Mouse (Mus musculus) layer of hippocampus, postnatal 14 days (tissue): ENCODE results near the gene Mapk10. TPM values are rescaled to one million over a fixed set of nuclear protein-coding genes. Genes with fewer than 3 reads are reported as not detected.

Experiments used
- DNase-seq, 2 experiments: peaks; one replicate each; pipeline ENCODE4 v3.0.0; 2021 to 2022; ENCODE audit warnings: low spot score in 2 of 2, mixed read lengths in 1 of 2
- total RNA-seq, 2 experiments: library from RNA; stranded (reverse); gene quantifications; 2 replicates each; pipeline ENCODE4 v1.2.3; 2021

Gene Mapk10
- total RNA-seq, 2 experiments from 2014 or later: 342 to 385 TPM

GRCm38 (mm10) chr5:102977138-102977537 is 234.0 kb downstream of the Mapk10 start:
- DNase-seq: no peak

GRCm38 (mm10) chr5:102976540-102976939 is 234.6 kb downstream of the Mapk10 start:
- DNase-seq: no peak

- DNase-seq: no peak
Observed at GRCm38 (mm10) chr5:102974400-102974799, 236.7 kb downstream of the Mapk10 start.

GRCm38 (mm10) chr5:102964396-102964795 is 246.7 kb downstream of the Mapk10 start:
- no peak for DNase-seq

GRCm38 (mm10) chr5:102953414-102953813 is 257.7 kb downstream of the Mapk10 start:
- peak; percentile 36 to 83 for DNase-seq

DNA sequence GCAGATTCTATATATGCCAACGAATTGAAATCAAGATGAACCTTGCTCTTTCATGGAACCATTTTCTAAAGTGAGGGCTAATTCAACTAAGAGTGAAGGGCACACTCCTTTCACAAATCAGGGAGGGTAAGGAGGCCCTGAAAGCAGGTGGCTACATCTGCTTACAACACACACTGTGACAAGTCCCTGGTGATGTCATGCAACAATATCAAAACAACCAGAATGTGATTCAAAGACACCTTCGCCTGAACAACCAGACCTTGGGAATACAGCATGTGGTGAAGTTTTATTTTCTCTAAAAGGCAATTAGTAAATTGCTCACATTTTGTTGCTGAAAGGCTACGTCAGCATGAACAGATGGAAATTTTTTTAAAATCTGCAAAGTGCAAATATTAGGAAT is 258.2 kb downstream of the Mapk10 start:
- no peak for DNase-seq

DNA sequence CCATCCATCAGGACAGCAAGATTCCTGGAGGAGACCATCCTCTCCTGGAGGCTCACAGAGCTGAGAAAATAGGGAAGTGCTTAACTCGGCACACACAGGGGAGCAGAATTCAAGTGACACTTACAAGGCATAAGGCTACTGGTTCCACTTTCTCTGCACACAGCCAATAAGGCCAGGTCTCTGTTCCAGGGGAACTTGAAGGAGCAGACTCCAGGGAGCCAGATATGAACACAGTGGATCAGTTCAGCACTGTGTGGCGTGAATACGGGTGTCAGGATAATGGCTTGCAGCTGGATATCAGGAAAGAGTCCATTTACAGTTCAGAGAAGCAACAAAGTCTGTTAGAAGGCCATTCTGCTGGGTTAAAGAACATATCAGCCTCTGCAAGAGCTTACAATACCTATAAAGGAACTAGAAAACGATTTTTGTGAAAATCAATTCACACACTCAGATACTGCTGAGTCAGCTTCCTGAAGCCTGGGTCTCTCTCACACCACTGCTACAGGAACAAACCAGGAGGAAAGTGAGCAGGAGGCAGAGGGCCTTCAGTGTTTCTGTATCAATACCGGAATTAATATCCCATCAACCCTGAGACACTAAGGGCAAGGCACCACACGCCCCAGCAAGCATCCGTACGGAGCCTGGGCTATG is 263.9 kb downstream of the Mapk10 start:
- DNase-seq: no peak

GRCm38 (mm10) chr5:102946625-102947024 is 264.5 kb downstream of the Mapk10 start:
- DNase-seq: peak in 1 of 2 experiments; percentile 38

- peak in 1 of 2 experiments; percentile 21 for DNase-seq
Observed at GRCm38 (mm10) chr5:102943864-102944630, 267.1 kb downstream of the Mapk10 start.

GRCm38 (mm10) chr5:102930161-102930560 is 281.0 kb downstream of the Mapk10 start:
- no peak for DNase-seq

GRCm38 (mm10) chr5:102926786-102927185 is 284.3 kb downstream of the Mapk10 start:
- DNase-seq: no peak

GRCm38 (mm10) chr5:102920199-102920598 is 290.9 kb downstream of the Mapk10 start:
- DNase-seq: no peak

GRCm38 (mm10) chr5:102905441-102906211 is 305.5 kb downstream of the Mapk10 start:
- DNase-seq: no peak

DNA sequence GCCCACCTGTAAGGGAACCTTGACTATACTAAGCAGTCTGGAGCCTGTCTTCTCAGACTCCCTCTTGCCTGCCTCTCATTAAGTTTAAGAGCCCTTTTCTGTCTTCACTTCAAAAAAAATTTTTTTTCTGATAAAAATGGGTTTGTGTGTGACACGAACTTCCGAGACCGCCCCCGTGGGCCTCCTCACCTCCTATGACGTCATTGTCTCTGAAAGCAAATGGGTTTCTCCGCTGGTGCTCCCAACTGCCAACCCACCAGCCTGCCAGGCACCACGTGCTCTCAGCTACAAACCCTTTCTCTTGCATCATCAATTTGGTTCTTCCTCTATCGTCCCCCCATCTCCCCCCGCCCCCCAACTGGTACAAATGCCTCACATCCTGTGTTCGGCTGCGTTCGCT is 307.1 kb downstream of the Mapk10 start:
- peak in 1 of 2 experiments; percentile 19 for DNase-seq

DNA sequence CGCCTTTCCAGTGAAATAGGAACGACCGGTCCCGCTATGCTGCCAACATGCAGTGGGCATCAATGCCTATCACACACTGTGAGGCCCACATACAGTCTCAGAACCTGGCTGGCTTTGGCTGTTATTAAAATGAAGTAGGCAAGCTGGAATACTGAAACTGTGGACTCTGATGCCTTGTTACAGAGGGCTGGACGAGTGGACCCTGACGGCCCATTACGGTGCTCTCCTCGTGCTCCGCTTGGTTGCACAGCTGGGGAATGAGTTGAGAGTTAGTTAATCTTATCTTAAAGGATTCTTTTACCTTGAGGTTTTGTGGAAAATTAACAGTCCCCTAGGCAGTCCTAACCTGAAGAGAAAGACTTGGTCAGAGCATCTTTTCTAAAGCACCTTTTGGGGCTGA is 307.6 kb downstream of the Mapk10 start:
- DNase-seq: no peak

DNA sequence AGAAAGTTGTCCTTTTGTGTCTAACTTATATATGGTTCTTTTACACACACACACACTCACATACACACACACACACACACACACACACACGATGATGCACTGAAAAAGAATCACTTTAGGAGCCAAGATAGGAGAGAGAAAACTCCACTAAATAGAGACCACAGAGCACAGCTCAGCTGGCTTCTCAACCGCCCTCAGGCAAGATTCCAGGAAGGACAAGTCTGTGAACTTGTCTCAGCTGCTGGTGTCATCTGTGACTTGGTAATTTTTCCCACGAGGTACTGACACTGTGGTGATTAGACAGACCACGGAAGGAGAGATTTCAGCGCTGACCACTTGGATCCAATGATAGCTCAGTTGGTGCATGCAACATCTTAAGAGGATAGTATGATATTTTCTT is 310.0 kb downstream of the Mapk10 start:
- DNase-seq: no peak

GRCm38 (mm10) chr5:102899680-102900215 is 311.4 kb downstream of the Mapk10 start:
- no peak for DNase-seq

- no peak for DNase-seq
Observed at GRCm38 (mm10) chr5:102898301-102898700, 312.8 kb downstream of the Mapk10 start.

DNA sequence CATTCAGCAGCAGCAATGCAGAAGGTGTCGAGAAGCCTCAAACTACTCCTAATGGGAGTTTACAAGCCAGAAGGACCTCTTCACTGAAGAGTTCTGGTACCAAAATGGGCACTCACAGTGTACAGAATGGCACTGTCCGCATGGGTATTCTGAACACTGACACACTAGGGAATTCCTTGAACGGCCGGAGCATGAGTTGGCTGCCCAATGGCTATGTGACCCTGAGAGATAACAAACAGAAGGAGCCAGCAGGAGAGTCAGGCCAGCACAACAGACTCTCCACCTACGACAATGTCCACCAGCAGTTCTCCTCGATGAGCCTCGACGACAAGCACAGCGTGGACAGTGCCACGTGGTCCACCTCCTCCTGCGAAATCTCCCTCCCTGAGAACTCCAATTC is 318.9 kb downstream of the Mapk10 start:
- DNase-seq: no peak

DNA sequence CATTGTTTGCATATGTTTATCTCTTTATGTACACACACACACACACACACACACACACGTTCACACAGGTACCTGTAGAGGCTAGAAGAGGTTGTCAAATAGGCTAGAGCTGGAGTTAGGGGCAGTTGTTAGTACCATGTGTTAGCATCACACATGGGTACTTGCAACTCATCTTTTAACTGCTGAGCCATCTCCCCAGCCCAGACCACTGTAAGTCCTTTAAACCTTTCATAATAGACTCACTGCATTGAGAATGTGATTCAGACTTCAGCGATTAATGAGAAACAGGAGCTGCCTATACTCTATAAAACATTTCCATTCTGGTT is 322.0 kb downstream of the Mapk10 start:
- DNase-seq: no peak

DNA sequence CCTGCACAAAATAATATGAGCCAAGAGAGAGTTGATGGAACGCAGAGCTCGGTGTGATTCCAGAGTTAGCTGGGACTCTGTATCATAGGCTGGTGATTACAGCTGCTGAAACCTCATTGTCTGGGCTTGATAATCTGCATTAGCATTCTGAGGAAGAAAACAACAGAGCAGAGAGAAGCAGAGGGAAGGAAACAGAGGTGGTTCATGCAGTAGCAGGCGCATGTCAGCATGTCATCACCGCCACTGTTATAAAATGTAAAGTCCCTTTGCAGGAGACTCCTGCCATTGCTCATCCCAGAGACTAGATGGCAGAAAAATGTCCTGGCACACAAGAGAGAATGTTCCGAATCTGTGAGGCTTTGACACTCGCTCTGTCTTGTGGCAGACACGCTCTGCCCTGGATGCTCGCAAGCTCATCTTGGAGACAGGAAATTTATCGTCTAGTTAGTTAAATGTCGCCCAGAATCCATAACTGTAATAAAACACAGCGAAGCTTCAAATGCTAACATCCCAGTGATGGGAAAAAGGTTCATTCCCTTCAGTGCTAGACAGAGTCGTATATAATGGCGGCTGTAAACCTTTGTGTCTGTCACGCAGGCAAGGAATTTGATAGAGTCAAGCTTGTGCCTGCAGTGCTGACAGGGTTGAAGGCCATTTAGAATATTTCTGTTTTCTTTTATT is 322.5 kb downstream of the Mapk10 start:
- DNase-seq: no peak
